Mouse (Mus musculus) liver, adult 2 months (tissue): ENCODE measurements around the gene Rrp9.
"Not testable (repeated sequence)": the region's sequence is repeated elsewhere in the genome, so short reads cannot be mapped to it uniquely, and the experiment has no call there.

ENCODE experiments used
- CTCF ChIP-seq: fragments of 200-500 bp; IDR thresholded peaks from 2 replicates; pipeline ENCODE4 v1.5.1; 2011; ENCODE audit warnings: low read depth, low read length, control low read depth
- POLR2A ChIP-seq: fragments of 200-500 bp; IDR thresholded peaks from 2 replicates; pipeline ENCODE4 v1.6.1; 2011; ENCODE audit warnings: low read length, control low read depth; ENCODE audit not compliant: insufficient read depth; ENCODE audit errors: extremely low read depth

DNA sequence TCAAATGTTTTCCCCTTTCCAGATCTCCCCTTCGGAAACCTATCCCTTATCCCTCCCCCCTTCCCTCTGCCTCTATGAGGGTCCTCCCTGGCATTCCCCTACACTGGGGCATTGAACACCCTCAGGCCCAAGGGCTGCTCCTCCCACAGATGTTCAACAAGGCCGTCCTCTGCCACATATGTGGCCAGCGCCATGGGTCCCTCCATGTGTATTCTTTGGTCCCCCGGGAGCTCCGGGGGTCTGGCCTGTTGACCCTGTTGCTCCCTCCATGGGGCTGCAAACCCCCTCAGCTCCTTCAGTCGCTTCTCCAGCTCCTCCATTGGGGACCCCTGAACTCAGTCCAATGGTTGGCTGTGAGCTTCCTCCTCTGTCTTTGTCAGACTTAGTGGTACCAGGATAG is 11.8 kb downstream of the Rrp9 start:
- TF ChIP-seq CTCF, POLR2A: not testable (repeated sequence)
